Mouse (Mus musculus) liver, embryonic 14.5 days (tissue): ENCODE results near the gene 0610040J01Rik. TPM values are rescaled to one million over a fixed set of nuclear protein-coding genes. Genes with fewer than 3 reads are reported as not detected.

Source experiments
- ATAC-seq: fragments of 200-750 bp; cut with Nextera tagmentation; 2 replicates; pipeline ENCODE4 v1.8.0; 2017; ENCODE audit warnings: moderate number of reproducible peaks, mild to moderate bottlenecking, moderate library complexity; ENCODE audit not compliant: insufficient read depth
- DNase-seq, 3 experiments: peaks; one replicate each; pipeline ENCODE4 v3.0.0-alpha.2; 2012 to 2013; ENCODE audit warnings: low read depth in 3 of 3, low spot score in 3 of 3
- H3K27ac ChIP-seq: fragments of 300-500 bp; sonication (generic); 2 replicates; pipeline ENCODE4 v1.5.1; 2014; ENCODE audit warnings: moderate library complexity, mild to moderate bottlenecking, control low read depth, inconsistent platforms
- H3K27me3 ChIP-seq: fragments of 300-500 bp; sonication (generic); 2 replicates; pipeline ENCODE4 v1.6.1; 2014; ENCODE audit warnings: mild to moderate bottlenecking, low read length, moderate library complexity; ENCODE audit not compliant: control insufficient read depth, insufficient read depth
- H3K36me3 ChIP-seq: fragments of 300-500 bp; sonication (generic); replicated peaks from 2 replicates; pipeline ENCODE4 v1.6.1; 2014; ENCODE audit warnings: low read depth; ENCODE audit not compliant: control insufficient read depth, insufficient read depth
- H3K4me1 ChIP-seq, 2 experiments: fragments of 200-500 bp in 1 of 2; fragments of 300-500 bp in 1 of 2; sonication (generic) in 1 of 2; replicated peaks; 2 replicates each; pipeline ENCODE4 v1.6.1; 2012 to 2014; ENCODE audit warnings: antibody characterized with exemption in 1 of 2, inconsistent platforms in 1 of 2, low read length in 1 of 2; ENCODE audit not compliant: control insufficient read depth in 2 of 2, insufficient read depth in 2 of 2
- H3K4me2 ChIP-seq: fragments of 300-500 bp; sonication (generic); 2 replicates; pipeline ENCODE4 v1.6.1; 2014; ENCODE audit warnings: low read depth, mild to moderate bottlenecking, control low read depth, moderate library complexity
- H3K4me3 ChIP-seq, 2 experiments: fragments of 200-500 bp in 1 of 2; fragments of 300-500 bp in 1 of 2; sonication (generic) in 1 of 2; 2 replicates each; pipeline ENCODE4 v1.5.1; 2012 to 2014; ENCODE audit warnings: low read depth in 2 of 2, low read length in 2 of 2, mild to moderate bottlenecking in 2 of 2, control low read depth in 1 of 2, inconsistent platforms in 1 of 2, moderate library complexity in 1 of 2; ENCODE audit not compliant: insufficient read depth in 1 of 2
- H3K9ac ChIP-seq: fragments of 300-500 bp; sonication (generic); replicated peaks from 2 replicates; pipeline ENCODE4 v1.6.1; 2014; ENCODE audit warnings: mild to moderate bottlenecking, control low read depth, moderate library complexity
- H3K9me3 ChIP-seq: fragments of 300-500 bp; sonication (generic); 2 replicates; pipeline ENCODE4 v1.6.1; 2016; ENCODE audit warnings: low read length, mixed read lengths; ENCODE audit not compliant: control insufficient read depth
- CTCF ChIP-seq: IDR thresholded peaks from 2 replicates; pipeline ENCODE4 v1.5.1; 2016; ENCODE audit warnings: antibody characterized with exemption, low read depth, control low read depth
- EP300 ChIP-seq: IDR thresholded peaks from 2 replicates; pipeline ENCODE4 v1.6.1; 2016; ENCODE audit warnings: antibody characterized with exemption, low read depth
- WGBS: fragments of 180-500 bp; shearing (Covaris S2); extraction: QIAGEN DNeasy Blood & Tissue Kit; methylation state at CpG from one replicate; pipeline ENCODE4 v1.1.7; 2014; ENCODE audit not compliant: insufficient replicate concordance; 5-methylcytosine and 5-hydroxymethylcytosine counted together
- polyA plus RNA-seq, 2 experiments: library from polyadenylated mRNA; depleted of rRNA in 1 of 2; stranded (reverse) in 1 of 2; unstranded in 1 of 2; fragments of >200 nt; fragmentation: Nextera tagmentation in 1 of 2; extraction: Ambion mirVana in 1 of 2; gene quantifications; 2 replicates each; pipeline versions ENCODE4 v1.2.1 to v1.2.3; 2012 to 2014

0610040J01Rik gene
- polyA plus RNA-seq, 2 experiments: 6.0 to 8.5 TPM

- no peak overlapping the region for H3K9ac ChIP-seq
- no peaks in the 10 kb centered on the region for H3K27me3 ChIP-seq
- H3K36me3 ChIP-seq: no peaks in the 10 kb centered on the region
- H3K4me1 ChIP-seq: peaks cover 0 to 13% of the 10 kb centered on the region in 2 experiments; a peak in 2 of 4 replicates
- no peak overlapping the region for H3K27ac ChIP-seq
- ATAC-seq (no peak), DNase-seq (no peak)
- H3K9me3 ChIP-seq: no peaks in the 10 kb centered on the region
- TF ChIP-seq EP300 (no peak), CTCF (no peak)
- no peak overlapping the region for H3K4me3 ChIP-seq
- no peak overlapping the region for H3K4me2 ChIP-seq
- 8% methylated on average over 3 of the region's 3 CpGs for WGBS
Observed at GRCm38 (mm10) chr5:63949195-63949594, 137.0 kb downstream of the 0610040J01Rik start.

Other genes with a start within 250 kb of the 0610040J01Rik start
- 0.03 TPM in 1 of 2 replicates, not detected in the other for gene Nwd2, start 163.3 kb upstream of the 0610040J01Rik start, polyA plus RNA-seq (2012; rRNA removed)
- gene Nwd2, start 163.3 kb upstream of the 0610040J01Rik start, polyA plus RNA-seq (2014; fragmentation: Nextera tagmentation; extraction: Ambion mirVana): not detected in 2 replicates
- 2.6 and 4.3 TPM in 2 replicates for gene Rell1, start 156.5 kb downstream of the 0610040J01Rik start, polyA plus RNA-seq (2012; rRNA removed)
- 4.4 and 4.8 TPM in 2 replicates for gene Rell1, start 156.5 kb downstream of the 0610040J01Rik start, polyA plus RNA-seq (2014; fragmentation: Nextera tagmentation; extraction: Ambion mirVana)